Mouse (Mus musculus) MEL-GATA-1-ER (cell line): ENCODE data around the gene Nop53.

ENCODE experiments used
- DNase-seq: peaks from one replicate; pipeline ENCODE4 v3.0.0-alpha.2; 2012; ENCODE audit warnings: low read depth; ENCODE audit errors: extremely low read depth

Nop53 gene

GRCm38 (mm10) chr7:15960691-15961090 lies 14.8 kb upstream of the Nop53 start:
- DNase-seq, result no peak

GRCm38 (mm10) chr7:15956143-15956542 lies 10.3 kb upstream of the Nop53 start:
- no peak for DNase-seq

- no peak for DNase-seq
Measured at GRCm38 (mm10) chr7:15955509-15955908, 9.6 kb upstream of the Nop53 start.

GRCm38 (mm10) chr7:15954978-15955443 lies 9.1 kb upstream of the Nop53 start:
- peak; percentile 87 for DNase-seq

GRCm38 (mm10) chr7:15954436-15954835 lies 8.6 kb upstream of the Nop53 start:
- peak; percentile 46 for DNase-seq

GRCm38 (mm10) chr7:15953307-15954074 lies 7.6 kb upstream of the Nop53 start:
- DNase-seq, result peak; percentile 60

- DNase-seq, result peak; percentile 90
Measured at GRCm38 (mm10) chr7:15952416-15952815, 6.5 kb upstream of the Nop53 start.

- DNase-seq, result no peak
Measured at GRCm38 (mm10) chr7:15950008-15950407, 4.1 kb upstream of the Nop53 start.

- no peak for DNase-seq
Measured at GRCm38 (mm10) chr7:15949216-15949790, 3.4 kb upstream of the Nop53 start.

GRCm38 (mm10) chr7:15948381-15948941 lies 2.6 kb upstream of the Nop53 start:
- DNase-seq, result peak; percentile 37

- peak; percentile 30 for DNase-seq
Measured at GRCm38 (mm10) chr7:15947653-15948260, 1.9 kb upstream of the Nop53 start.

- no peak for DNase-seq
Measured at GRCm38 (mm10) chr7:15945211-15945610, 663 bp downstream of the Nop53 start.

GRCm38 (mm10) chr7:15944311-15944710 lies 1.6 kb downstream of the Nop53 start:
- no peak for DNase-seq

- DNase-seq, result no peak
Measured at GRCm38 (mm10) chr7:15938621-15939020, 7.3 kb downstream of the Nop53 start.

- no peak for DNase-seq
Measured at GRCm38 (mm10) chr7:15937491-15937890, 8.4 kb downstream of the Nop53 start.

GRCm38 (mm10) chr7:15933437-15934359 lies 12.2 kb downstream of the Nop53 start:
- no peak for DNase-seq

- DNase-seq, result no peak
Measured at GRCm38 (mm10) chr7:15931635-15932034, 14.2 kb downstream of the Nop53 start.

GRCm38 (mm10) chr7:15930543-15930942 lies 15.3 kb downstream of the Nop53 start:
- no peak for DNase-seq

- peak; percentile 53 for DNase-seq
Measured at GRCm38 (mm10) chr7:15929910-15930309, 16.0 kb downstream of the Nop53 start.

GRCm38 (mm10) chr7:15922220-15922773 lies 23.6 kb downstream of the Nop53 start, which contains the start of gene Selenow:
Gene Selenow (minus strand): TSS chr7:15922402.
- DNase-seq, result peak; percentile 80

GRCm38 (mm10) chr7:15921796-15922195 lies 24.1 kb downstream of the Nop53 start:
- DNase-seq, result no peak
